Mouse (Mus musculus) heart, postnatal 14 days (tissue): ENCODE measurements around the gene Gusb. TPM values are rescaled to one million over a fixed set of nuclear protein-coding genes. Genes with fewer than 3 reads are reported as not detected.

ENCODE experiments used
- DNase-seq, 2 experiments: peaks; one replicate each; pipeline ENCODE4 v3.0.0; 2021 to 2022
- intact Hi-C: fragments of 180-260 bp; cut with DNase I; formaldehyde crosslinking; loops from one replicate; pipeline ENCODE4 v1.15.1; 2025
- total RNA-seq, 2 experiments: library from RNA; stranded (reverse); gene quantifications; 2 replicates each; pipeline ENCODE4 v1.2.3; 2021

Gene Gusb
- total RNA-seq, 2 experiments from 2014 or later: 18.5 to 19.0 TPM

DNA sequence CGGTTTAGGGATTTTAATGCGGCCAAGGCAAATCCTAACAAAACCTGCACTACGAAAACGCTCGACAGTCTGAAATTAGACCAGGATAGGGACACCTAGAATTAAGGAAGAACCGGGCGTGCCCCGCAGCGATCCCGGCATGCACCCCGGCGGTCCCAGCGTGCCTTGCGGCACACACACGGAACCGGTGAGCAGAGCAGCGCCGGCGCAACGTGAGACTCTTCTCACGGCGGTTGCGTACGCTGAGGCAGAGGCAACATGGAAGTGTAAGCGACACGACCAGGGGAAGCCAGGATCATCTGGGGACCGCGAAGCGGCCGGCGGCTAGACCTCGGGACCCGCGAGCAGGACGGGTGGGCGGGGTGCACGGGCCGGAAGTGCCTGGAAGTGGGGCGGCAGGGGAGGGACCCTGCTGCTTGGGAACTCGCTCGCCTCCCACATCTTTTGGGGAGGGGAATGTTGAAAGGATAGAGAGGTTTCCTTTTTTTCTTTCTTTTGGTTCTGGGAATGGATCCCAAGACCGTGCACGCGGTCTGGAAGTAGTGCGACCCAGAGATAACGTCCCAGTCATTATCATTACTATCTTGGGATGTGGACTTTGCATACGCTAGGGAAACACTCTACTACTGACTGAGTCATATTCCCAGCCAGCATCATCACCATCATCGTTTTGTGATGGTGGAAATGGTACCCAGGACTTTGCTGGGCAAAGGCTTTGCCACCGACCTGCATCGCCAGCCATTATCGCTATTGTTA, 26.5 kb upstream of the Gusb start, which contains the start of the genes Asl and Crcp:
Gene Asl (minus strand): TSS at position 106 of the 756 bp plus-strand sequence.
Gene Crcp (plus strand): TSS at position 149 of the 756 bp plus-strand sequence.
- peak; percentile 84 to 88 for DNase-seq
- intact Hi-C loops: loop anchor here (5.0 to 10.0 kb wide), 2 partner anchors 193 to 225 kb away; partner anchors contain the start of genes Sbds and Tyw1

- intact Hi-C loops: loop anchor here (5.0 to 10.0 kb wide), 2 partner anchors 195 to 227 kb away; partner anchors contain the start of genes Sbds and Tyw1
- DNase-seq: no peak
Measured at GRCm38 (mm10) chr5:130027696-130028095, 24.8 kb upstream of the Gusb start.

GRCm38 (mm10) chr5:130027134-130027533, 24.3 kb upstream of the Gusb start:
- DNase-seq: no peak
- intact Hi-C loops: loop anchor here (5.0 to 10.0 kb wide), 2 partner anchors 195 to 228 kb away; partner anchors contain the start of genes Sbds and Tyw1

DNA sequence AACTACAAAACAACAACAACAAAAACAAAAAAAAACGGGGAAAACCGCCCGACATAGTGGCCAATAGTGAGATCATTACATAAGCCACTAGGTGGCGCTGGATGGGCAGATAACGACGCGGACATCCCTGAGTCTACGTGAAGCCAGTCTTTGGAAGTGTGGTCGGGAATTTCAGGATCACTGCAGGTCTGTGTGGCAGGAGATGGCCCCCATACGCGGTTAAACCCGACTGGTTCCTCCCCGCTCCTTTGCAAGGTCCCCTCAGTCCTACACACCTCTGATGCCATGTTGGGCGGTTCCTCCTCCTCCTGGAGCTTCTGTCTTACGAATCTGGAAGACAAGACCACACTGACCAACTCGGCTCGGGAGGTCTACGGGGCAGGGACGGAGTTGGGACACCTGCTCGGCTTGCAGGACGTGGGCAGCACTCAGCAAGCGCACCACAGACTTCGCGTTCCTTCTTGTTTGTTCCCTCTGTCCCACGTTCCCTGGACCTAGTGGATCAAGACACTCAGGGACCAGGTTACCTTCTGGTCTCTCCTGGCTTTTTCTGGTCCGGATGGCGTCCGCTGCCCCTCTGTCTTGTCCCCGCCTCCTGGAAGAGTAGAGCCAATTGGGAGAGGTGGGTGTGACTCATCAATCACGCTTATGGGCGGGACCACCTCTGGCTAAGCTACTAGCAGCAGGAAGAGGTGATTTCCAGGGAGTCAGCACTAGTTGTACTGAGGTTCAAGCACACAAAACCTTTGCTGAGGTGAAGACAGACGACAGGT, 21.1 kb upstream of the Gusb start:
- intact Hi-C loops: loop anchor here (2.0 to 10.0 kb wide), 4 partner anchors 15 to 231 kb away; partner anchors contain the start of genes Kctd7, Sbds and Tyw1
- DNase-seq: peak; percentile 77 to 84

GRCm38 (mm10) chr5:130023067-130023766, 20.4 kb upstream of the Gusb start:
- intact Hi-C loops: loop anchor here (2.0 to 10.0 kb wide), 4 partner anchors 16 to 232 kb away; partner anchors contain the start of genes Kctd7, Sbds and Tyw1

DNA sequence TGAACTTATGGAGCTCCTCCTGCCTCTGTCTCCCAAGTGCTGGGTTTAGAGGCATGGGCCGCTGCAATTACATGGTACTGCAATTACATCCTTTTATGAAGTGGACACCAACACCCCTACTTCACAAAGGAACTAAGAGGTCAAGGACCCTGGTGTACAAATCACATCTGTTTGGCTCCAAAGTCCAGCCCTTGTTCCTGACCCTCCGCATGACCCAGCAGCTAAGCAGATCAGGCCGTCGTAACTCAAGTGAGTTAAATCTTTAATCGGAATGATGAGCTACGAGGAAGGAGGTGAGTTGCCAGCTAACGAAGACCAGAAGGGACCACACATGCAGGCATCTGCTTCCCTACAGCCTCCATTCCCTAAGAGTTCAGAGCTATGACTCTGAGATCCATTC, 19.5 kb upstream of the Gusb start:
- DNase-seq: no peak
- intact Hi-C loops: loop anchor here (2.0 to 10.0 kb wide), 4 partner anchors 16 to 232 kb away; partner anchors contain the start of genes Kctd7, Sbds and Tyw1

More at GRCm38 (mm10) chr5:130023067-130023766, 20.4 kb upstream of the Gusb start:
- DNase-seq: no peak

- no peak for DNase-seq
- intact Hi-C loops: loop anchor here (5.0 to 10.0 kb wide), 3 partner anchors 121 to 233 kb away; partner anchors contain the start of genes Kctd7, Sbds and Tyw1
Measured at GRCm38 (mm10) chr5:130021361-130021966, 18.6 kb upstream of the Gusb start.

DNA sequence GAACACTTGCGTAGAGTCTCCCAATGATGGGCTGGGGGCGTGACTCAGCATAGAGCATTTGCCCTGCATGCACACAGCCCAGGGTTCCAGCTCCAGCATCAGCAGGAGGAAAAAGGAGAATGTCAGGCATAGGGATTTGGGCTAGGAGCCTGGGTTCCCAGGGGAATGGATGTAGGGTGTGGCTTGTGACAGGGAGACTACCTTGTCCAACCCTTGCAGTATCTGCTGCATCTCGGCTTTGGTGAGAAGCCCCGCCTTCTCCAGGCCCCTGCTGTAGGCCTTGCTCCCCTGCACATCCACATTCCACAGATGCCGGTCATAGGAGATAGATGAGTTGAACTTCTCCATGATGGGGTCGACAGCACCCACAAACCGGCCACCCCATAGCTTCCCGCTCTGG, 16.6 kb upstream of the Gusb start:
- intact Hi-C loops: no loop called here
- no peak for DNase-seq

- DNase-seq: no peak
- intact Hi-C loops: no loop called here
Measured at GRCm38 (mm10) chr5:130015104-130015503, 12.3 kb upstream of the Gusb start.

DNA sequence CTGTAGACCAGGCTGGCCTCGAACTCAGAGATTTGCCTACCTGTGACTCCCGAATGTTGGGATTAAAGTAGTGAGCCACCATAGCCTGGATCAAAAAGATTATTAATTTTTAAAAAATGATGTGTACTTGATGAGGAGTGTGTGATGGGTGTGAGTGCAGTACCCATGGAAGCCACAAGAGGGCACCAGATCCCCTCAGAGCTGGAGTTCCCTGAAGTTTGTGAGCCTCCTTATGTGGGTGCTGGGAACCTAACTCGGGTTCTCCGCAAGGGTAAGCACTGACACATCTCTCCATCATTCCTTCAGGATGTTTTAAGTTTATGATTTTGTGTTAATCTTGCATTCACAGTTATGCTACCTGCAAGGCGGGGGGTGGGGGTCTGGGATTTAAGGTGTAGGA, 8.1 kb upstream of the Gusb start:
- no peak for DNase-seq
- intact Hi-C loops: no loop called here

- intact Hi-C loops: no loop called here
- no peak for DNase-seq
Measured at GRCm38 (mm10) chr5:130009784-130010183, 6.9 kb upstream of the Gusb start.

GRCm38 (mm10) chr5:130008034-130008590, 5.3 kb upstream of the Gusb start:
- intact Hi-C loops: no loop called here
- DNase-seq: no peak

- intact Hi-C loops: no loop called here
- no peak for DNase-seq
Measured at GRCm38 (mm10) chr5:130007344-130007743, 4.5 kb upstream of the Gusb start.

DNA sequence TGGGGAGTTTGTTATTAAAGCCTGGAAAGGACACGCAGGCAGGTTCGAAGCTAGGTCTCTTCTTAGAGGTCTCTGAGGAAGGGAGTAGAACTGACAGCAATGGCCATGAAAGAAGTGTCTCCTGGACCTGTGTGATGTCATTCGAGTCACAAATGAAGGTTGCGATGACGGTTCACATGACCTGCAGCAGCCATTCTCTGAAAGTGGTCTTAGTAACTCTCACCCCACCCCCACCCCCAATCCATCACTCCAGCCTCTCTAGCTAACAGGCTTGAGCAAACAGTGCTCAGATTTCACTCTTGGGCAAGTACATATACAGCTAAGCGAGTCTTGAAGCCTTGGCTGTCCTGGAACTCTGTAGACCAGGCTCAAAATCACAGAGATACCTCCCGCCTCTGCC, 380 bp upstream of the Gusb start:
- no peak for DNase-seq
- intact Hi-C loops: no loop called here

DNA sequence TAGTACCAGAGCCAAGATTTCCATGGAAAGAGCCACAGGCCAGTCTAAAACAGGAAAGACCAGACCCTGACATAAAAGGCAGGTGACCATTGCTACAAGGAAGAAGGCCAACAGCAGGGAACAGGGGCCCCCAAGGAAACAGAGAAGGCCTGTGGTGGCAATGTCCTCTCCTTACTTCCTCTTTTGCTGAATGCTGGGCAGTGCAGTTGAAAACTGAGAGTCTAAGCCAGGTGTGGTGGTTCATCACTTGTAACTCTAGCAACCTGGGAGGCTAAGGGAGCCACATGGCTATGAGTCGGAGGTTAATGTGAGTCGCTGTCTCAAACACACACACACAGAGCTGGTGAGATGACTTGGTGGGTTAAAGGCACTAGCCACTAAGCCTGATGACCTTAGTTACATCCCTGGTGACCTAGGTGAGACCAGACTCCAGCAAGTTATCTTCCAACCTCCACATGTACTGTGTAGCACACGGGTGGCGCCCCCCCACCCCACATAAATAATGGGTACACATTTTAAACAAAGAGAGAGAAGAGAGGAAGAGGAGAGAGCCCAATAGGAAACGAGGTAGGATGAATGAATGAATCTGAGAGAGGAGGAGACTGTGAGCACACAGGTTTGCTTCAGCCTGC, 1.4 kb downstream of the Gusb start:
- DNase-seq: no peak
- intact Hi-C loops: no loop called here

DNA sequence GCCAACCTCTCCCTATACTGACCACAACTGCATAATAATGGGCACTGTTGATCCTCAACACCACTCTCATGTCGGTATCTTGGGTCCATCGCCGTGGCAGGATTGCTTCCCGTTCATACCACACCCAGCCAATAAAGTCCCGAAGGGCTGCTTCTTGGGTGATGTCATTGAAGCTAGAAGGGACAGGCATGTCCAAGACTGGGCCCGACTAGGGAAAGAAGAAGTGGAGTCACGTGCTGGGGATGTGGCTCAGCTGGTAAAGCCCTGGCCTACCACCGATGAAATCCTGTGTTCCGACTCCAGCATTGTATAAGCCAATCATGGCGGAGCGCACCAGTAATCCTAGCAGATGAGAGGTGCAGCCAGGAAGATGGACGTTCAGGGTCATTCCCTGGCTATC, 2.1 kb downstream of the Gusb start:
- DNase-seq: peak; percentile 16 to 33
- intact Hi-C loops: no loop called here

- intact Hi-C loops: loop anchor here (2.0 kb wide), 1 partner anchor 38 kb away; no protein-coding TSS in a partner anchor
- DNase-seq: peak; percentile 58 to 69
Measured at GRCm38 (mm10) chr5:129999097-129999496, 3.8 kb downstream of the Gusb start.

- no peak for DNase-seq
- intact Hi-C loops: loop anchor here (2.0 kb wide), 1 partner anchor 39 kb away; no protein-coding TSS in a partner anchor
Measured at GRCm38 (mm10) chr5:129997700-129998099, 5.1 kb downstream of the Gusb start.

- no peak for DNase-seq
Measured at GRCm38 (mm10) chr5:129994989-129995388, 7.9 kb downstream of the Gusb start.

More at GRCm38 (mm10) chr5:129994989-129995388, 7.9 kb downstream of the Gusb start:
- intact Hi-C loops: no loop called here
